Mouse (Mus musculus): ENCODE data around the gene Zdhhc18. TPM values are rescaled to one million over a fixed set of nuclear protein-coding genes. Genes with fewer than 3 reads are reported as not detected.
A peak's percentile ranks its signal among the peaks of the same experiment; 100 is the strongest.

Gene Zdhhc18
- total RNA-seq, 2 experiments from 2014 or later: 7.8 to 16.2 TPM

DNA sequence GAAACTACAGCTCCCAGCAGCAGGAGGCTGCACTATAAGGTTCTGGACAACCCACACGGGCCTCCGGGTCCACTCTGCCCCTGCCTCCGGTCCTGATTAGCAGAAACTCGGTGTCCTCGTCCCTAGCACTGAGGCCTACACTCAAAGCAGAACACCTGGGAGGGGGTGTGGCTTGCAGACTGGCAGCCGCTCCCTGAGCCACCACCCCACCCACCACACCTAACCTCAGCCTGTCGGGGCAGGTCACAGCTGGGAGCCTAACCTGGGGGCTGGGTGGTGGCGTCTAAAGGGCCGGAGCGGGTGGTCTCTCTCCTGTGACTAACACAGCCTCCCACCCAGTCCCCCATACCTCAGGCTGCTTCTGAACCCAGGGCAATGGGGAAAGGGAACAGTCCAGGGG lies 42.7 kb downstream of the Zdhhc18 start:
- ATAC-seq (replicated peaks; ENCODE audit: poor library complexity): no peak

GRCm38 (mm10) chr4:133605330-133605729 lies 44.6 kb downstream of the Zdhhc18 start:
- ATAC-seq (replicated peaks; ENCODE audit: poor library complexity): no peak

- ATAC-seq (replicated peaks; ENCODE audit: poor library complexity): no peak
These were observed 45.1 kb downstream of the Zdhhc18 start for GRCm38 (mm10) chr4:133604856-133605255.

- no peak for ATAC-seq (replicated peaks; ENCODE audit: poor library complexity)
These were observed 45.8 kb downstream of the Zdhhc18 start for GRCm38 (mm10) chr4:133604175-133604574.

DNA sequence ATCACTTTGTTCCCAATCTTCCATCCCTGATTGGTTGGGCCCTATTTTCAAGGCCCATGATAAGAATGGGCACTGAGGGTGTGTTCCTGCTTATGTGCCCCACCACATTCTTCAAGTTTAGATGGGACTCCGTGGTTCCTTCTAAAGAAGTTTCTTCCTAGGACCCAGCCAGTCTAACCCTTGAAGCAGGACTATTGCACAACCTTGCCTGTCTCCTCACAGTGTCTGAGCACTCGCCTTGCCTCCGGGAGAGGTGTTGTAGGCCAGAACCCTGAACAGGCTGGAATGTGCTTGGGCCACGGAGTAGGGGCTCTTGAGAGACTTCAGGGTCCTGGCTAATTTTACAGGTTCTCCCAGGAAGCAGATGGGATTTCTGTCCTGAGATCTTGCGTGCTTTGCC lies 46.9 kb downstream of the Zdhhc18 start:
- ATAC-seq (replicated peaks; ENCODE audit: poor library complexity): no peak

- peak; percentile 23 for ATAC-seq (replicated peaks; ENCODE audit: poor library complexity)
These were observed 48.2 kb downstream of the Zdhhc18 start, which contains the start of gene Sfn for GRCm38 (mm10) chr4:133601721-133602218. Gene Sfn (minus strand): TSS chr4:133602168.

DNA sequence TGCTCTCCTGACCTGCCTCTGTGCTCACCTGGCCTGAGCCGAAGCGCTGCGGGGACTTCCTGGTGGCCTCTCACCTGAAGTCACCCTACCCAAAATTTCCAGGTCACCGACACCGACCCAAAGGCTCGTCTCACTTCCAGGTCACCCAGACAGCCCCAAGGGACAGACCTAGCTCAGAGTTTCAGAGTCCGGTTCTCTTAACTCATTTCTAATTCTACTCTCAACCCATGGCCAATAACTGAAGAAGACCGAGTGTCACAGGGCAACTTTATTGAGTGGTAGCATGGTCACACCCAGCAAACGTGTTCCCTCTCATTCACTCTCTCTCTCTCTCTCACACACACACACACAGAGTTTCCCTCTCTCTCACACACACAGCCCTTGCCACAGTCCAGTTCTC lies 49.6 kb downstream of the Zdhhc18 start:
- ATAC-seq (replicated peaks; ENCODE audit: poor library complexity): no peak

DNA sequence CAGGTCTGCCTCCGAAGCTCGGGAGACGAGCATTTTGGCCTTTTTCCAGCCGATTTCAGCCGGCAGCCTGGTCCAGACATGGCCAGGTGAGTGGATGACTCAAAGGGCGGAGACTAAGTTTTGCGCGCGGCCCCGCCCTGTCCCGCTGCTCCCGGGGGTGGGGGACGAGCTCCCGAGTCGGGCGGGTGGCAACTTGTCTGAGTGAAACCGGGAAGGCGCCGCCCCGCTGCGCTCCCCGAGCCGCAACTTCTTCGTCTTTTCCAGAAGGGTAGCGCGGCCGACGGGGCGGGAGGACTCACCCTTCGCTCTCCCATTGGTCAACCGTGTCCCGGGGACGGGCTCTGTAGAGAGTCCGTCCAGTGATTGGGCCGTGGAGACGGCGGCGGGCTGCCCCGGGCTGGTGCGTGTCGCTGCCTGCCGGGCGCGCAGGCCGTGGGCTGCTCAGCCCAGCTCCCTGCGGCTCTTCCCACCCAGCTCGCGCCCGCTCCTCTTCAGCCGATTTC lies 50.3 kb downstream of the Zdhhc18 start:
- peak; percentile 93 for ATAC-seq (replicated peaks; ENCODE audit: poor library complexity)

DNA sequence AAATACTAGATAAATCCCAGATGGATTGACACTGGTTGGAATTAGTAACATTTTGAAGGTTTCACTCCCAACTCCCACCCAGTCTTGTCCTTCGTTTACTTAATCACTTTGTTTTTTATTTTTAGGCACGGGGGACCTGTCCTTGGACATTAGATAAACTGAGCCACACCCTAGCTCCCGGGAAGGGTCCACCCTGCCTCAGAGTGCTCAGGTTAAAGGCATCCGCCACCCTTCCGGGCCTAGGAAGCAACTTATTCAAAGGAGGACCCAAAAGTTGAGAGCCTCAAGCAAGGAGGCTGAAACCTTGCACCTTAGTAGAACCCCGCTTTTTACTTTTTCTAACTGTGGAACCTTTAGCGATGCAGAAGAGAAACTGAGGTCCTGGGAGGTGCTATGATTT lies 50.8 kb downstream of the Zdhhc18 start:
- no peak for ATAC-seq (replicated peaks; ENCODE audit: poor library complexity)

GRCm38 (mm10) chr4:133598616-133599015 lies 51.3 kb downstream of the Zdhhc18 start:
- ATAC-seq (replicated peaks; ENCODE audit: poor library complexity): no peak

GRCm38 (mm10) chr4:133596084-133596483 lies 53.9 kb downstream of the Zdhhc18 start:
- no peak for ATAC-seq (replicated peaks; ENCODE audit: poor library complexity)

DNA sequence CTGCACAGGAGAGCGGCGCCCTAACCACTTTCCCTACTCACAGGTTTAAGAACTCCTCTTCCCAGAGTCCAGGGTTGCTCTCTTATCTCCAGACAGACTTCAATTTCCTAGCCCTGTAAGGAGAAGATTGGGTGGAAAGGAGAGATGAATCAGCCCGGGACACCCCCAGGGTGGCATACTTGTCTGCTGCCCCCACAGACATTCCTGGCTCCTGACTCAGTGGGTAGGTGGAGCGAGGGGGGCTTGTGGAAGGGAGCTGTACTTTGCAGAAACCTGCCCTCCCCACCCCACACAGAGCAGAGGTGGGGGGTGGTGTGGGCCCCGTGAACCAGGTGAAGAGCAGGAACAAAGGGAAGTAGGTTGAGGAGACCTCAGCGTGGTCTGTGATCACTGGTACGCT lies 54.4 kb downstream of the Zdhhc18 start:
- ATAC-seq (replicated peaks; ENCODE audit: poor library complexity): no peak

GRCm38 (mm10) chr4:133592570-133592969 lies 57.4 kb downstream of the Zdhhc18 start:
- peak; percentile 96 for ATAC-seq (replicated peaks; ENCODE audit: poor library complexity)

DNA sequence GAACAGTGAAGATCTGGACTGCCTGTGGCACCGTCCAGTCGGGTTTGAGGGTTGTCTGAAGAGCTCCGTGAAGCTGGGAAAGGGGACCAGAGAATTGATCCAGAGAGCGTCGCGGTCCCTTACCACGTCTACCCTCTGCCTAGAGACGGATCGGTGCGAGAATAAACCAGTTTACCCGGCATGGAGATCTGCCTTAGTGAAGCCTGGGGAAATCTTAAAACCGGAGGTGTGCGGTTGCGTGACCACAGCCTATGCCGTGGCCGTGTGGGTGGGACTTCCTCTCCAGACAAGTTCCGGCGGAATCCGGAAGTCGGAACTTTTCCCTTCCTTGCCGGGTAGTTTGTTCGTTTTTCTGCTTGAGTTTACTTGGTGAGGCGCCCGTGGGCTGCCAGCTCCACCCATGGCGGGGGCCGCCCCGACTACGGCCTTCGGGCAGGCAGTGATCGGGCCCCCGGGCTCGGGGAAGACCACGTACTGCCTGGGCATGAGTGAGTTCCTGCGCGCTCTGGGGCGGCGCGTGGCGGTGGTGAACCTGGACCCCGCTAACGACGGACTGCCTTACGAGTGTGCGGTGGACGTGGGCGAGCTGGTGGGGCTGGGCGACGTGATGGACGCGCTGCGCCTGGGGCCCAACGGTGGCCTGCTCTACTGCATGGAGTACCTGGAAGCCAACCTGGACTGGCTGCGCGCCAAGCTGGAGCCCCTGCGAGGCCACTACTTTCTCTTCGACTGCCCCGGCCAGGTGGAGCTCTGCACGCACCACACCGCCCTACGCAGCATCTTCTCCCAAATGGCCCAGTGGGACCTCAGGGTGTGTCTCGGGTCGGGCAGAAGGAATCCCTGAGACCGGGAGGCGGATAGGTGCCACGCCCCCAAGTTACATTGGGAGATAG lies 65.6 kb downstream of the Zdhhc18 start, which contains the start of gene Gpn2:
Gpn2 (plus strand) TSS at position 304 of the 893 bp plus-strand sequence.
- ATAC-seq (replicated peaks; ENCODE audit: poor library complexity): peak; percentile 92

DNA sequence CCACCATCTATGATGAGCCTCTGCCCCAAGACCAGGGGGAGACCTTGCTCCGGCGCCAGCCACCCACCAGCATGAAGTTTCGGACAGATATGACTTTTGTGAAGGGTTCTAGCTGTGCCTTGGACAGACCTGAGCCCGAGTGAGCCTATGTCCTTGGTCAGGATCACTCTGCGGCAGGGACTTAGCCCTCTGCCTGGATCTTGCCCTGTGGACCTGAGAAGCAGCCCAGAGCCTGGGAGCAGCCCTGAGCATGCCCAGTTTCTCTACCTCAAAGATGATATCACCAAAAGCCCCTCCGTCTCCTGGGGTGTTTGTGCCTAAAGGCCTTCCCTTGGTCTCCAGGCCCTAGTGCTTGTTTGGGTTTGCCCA lies 66.3 kb downstream of the Zdhhc18 start:
- ATAC-seq (replicated peaks; ENCODE audit: poor library complexity): no peak

- no peak for ATAC-seq (replicated peaks; ENCODE audit: poor library complexity)
These were observed 72.0 kb downstream of the Zdhhc18 start for GRCm38 (mm10) chr4:133577983-133578382.

GRCm38 (mm10) chr4:133574843-133575202 lies 75.1 kb downstream of the Zdhhc18 start:
- ATAC-seq (replicated peaks; ENCODE audit: poor library complexity): no peak

GRCm38 (mm10) chr4:133574070-133574842 lies 75.7 kb downstream of the Zdhhc18 start, which contains the start of gene Gpatch3:
Gene Gpatch3 (plus strand): TSS chr4:133574745.
- peak; percentile 94 for ATAC-seq (replicated peaks; ENCODE audit: poor library complexity)

DNA sequence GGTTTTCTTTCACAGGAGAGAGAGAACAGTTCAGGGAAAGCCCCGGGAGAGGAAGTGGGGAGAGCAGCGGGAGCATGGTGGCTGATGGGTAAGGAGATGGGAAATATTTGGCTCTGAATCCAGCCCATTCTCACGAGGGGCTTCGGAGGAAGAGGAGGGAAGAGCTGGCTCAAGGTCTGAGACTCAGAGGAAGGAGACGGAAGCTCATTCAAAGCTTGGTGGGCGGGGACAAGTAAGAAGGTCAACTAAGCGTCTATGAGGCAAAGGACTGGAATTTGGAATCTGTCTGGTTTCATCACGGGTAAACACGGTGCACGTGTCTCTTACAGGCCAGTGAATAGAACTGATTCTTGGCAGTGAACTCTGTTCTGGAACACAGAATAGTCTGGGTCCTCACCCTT lies 79.9 kb downstream of the Zdhhc18 start:
- ATAC-seq (replicated peaks; ENCODE audit: poor library complexity): no peak

- no peak for ATAC-seq (replicated peaks; ENCODE audit: poor library complexity)
These were observed 80.5 kb downstream of the Zdhhc18 start for GRCm38 (mm10) chr4:133569291-133570065.

GRCm38 (mm10) chr4:133567251-133567650 lies 82.7 kb downstream of the Zdhhc18 start:
- ATAC-seq (replicated peaks; ENCODE audit: poor library complexity): no peak

Measured in megakaryocyte progenitor cell, adult 5-6 weeks (primary cell).